Mouse (Mus musculus) adrenal gland, postnatal 10 days (tissue): ENCODE measurements around the gene Clcnkb. TPM values are rescaled to one million over a fixed set of nuclear protein-coding genes. Genes with fewer than 3 reads are reported as not detected.

Experiments
- DNase-seq: peaks from one replicate; pipeline ENCODE4 v3.0.0; 2021; ENCODE audit warnings: mixed read lengths
- long read RNA-seq, 2 experiments: library from polyadenylated mRNA; stranded (forward); transcript quantifications; one replicate each; pipeline ENCODE4 v2.0.0; 2021
- total RNA-seq, 2 experiments: library from RNA; stranded (reverse); gene quantifications; 2 replicates each; pipeline ENCODE4 v1.2.3; 2021

The Clcnkb gene
- total RNA-seq, result not detected
- long read RNA-seq, experiment 1, result 0 reads
- long read RNA-seq, experiment 2, transcript Clcnkb-201 (20 exons, 2,370 nt), result major isoform, 17 of 33 reads
- long read RNA-seq, experiment 2, partial matches to known transcripts, result 5 of 33 reads
- long read RNA-seq, experiment 2, other reads (novel, unspliced or antisense), result 11 of 33 reads

GRCm38 (mm10) chr4:141415924-141416323 lies at the start of gene Clcnkb:
TSS of gene Clcnkb (minus strand) at chr4:141416014.
- DNase-seq, result no peak

DNA sequence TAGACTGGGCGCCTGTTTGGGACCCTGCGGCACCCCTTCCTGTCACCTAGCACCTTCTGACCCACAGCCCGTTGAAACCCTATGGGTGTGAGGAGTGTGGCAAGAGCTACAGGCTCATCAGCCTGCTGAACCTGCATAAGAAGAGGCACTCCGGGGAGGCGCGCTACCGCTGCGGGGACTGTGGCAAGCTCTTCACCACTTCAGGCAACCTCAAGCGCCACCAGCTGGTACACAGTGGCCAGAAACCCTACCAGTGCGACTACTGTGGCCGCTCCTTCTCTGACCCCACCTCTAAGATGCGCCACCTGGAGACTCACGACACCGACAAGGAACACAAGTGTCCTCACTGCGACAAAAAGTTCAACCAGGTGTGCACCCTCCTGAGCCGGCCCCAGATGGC lies 48.9 kb upstream of the Clcnkb start:
- DNase-seq, result no peak

DNA sequence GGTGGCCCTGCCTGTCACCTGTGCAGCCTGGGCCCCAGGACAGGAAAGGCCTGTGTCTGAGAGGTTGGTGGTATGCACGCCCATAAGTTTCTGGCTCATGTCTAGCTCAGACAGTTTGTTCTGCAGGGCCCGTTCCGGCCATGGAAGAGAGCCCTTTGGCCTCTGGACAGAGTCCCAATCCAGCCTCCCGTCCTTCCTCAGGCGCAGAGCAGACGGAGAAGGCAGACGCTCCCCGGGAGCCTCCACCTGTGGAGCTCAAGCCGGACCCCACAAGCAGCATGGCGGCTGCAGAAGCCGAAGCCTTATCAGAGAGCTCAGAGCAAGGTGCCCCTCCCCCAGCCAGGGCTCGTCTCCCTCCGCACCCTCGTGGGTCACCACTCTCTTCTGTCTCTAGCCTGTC lies 47.7 kb upstream of the Clcnkb start:
- no peak for DNase-seq

DNA sequence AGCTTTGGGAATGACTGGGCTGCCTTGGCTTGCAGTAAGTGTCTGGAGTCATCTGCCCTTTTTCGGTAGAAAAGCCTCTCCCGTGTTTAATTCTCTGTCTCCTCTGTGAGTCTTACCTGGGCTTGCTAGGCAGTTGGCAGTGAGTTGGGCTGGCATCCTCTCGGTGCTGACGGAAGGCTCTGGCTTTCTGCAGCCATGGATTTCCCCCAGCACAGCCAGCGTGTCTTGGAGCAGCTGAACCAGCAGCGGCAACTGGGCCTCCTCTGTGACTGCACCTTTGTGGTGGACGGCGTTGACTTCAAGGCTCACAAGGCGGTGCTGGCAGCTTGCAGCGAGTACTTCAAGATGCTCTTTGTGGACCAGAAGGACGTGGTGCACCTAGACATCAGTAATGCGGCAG lies 45.8 kb upstream of the Clcnkb start:
- no peak for DNase-seq

- no peak for DNase-seq
These were observed 45.3 kb upstream of the Clcnkb start for GRCm38 (mm10) chr4:141461088-141461487.

GRCm38 (mm10) chr4:141460481-141460880 lies 44.7 kb upstream of the Clcnkb start:
- DNase-seq, result no peak

DNA sequence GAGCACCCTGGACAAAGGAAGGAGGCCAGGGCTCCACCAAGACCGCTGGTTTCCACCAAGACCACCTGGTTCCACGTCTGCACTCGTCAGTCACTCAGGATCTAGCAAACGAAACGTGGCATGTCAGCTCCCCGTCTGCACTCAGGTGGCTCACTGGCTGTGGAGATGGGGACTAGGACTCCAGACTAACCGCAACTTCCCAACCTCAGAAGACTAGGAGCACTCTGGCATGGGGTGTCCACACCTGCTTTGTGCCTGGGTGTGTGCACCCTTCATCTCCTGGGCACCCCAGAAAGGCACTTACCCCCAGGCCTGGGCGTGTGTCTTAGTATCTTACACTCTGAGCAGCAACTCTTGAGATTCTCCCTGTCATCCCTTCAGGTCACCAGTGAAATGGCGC lies 44.0 kb upstream of the Clcnkb start:
- no peak for DNase-seq

DNA sequence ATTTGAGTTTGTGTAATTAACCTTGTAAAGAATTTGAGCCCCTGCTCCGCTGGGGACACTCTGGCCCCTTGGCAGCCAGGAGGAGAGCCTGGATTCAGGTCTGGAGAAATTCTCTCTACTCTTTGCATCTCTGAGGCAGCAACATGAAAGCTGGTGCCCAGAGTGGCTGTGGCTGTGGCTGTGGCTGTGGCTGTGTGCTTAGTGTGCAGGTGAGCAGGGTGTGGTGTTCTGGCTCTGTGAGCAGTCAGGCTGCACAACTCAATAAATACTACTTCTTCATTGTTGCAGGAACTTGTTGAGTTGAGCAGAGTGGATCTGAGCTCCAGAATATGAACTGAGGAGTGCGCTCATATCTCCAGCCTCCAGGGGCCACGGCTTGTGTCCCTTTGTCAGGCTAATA lies 43.1 kb upstream of the Clcnkb start:
- no peak for DNase-seq

DNA sequence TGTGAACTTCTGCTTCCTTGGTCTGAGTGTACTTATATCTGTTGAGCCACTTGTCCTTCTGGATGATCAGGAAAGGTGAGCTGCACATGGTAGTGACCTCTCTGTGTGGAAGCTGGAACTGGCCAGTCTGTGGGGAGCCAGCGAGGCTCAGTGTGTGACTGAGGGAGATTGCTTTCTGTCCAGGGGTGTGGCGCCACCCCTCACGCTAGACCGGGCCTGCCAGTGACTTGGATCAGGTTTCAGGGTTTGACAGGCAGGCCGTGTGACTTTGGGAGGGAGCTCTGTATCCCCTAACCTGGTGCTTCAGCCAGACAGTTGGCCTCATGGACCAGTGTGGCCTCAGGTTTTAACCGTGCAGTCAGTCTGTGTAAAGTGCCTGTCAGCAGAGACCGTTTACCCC lies 42.4 kb upstream of the Clcnkb start:
- DNase-seq, result no peak

GRCm38 (mm10) chr4:141456193-141456938 lies 40.6 kb upstream of the Clcnkb start:
- DNase-seq, result no peak

DNA sequence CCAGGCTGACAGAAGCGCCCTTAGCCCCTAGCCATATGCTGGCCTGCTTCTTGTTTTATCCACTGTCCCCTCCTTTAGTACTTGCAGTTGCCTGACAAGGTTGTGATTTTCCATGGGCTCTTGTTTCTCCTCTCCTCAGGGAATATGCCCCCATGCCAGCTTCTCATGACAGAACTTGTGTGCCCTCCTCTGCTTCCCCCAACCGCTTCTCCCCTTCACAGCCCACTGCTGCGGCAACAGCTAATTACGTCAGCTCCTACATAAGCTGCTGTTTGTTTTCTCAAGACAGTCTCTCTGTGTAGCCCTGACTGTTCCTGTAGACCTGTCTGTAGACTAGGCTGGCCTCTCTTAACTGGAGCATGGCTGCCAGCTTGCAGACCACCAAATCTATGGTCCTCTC lies 39.7 kb upstream of the Clcnkb start:
- no peak for DNase-seq

GRCm38 (mm10) chr4:141454581-141455350 lies 39.0 kb upstream of the Clcnkb start:
- no peak for DNase-seq

- DNase-seq, result no peak
These were observed 36.2 kb upstream of the Clcnkb start for GRCm38 (mm10) chr4:141451916-141452450.

DNA sequence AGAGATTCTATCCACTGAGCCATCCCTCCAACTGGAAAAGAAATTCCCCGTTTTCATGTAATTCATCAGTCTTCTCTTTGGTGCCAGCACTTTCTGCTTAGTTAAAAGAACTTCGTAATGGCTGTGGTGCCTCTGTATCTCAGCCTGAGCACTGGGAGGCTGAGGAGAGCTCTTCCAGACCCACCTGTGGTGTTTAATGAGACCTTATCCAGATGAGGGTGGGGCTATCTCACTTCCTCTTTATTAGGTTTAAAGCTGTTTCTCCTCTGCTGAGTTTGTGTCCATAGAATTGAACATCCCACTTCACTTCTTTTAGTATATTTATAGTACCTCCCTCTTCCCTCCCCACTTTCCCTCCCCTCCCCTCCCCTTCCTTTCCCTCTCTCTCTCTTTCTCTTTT lies 35.4 kb upstream of the Clcnkb start:
- no peak for DNase-seq

- DNase-seq, result no peak
These were observed 30.4 kb upstream of the Clcnkb start for GRCm38 (mm10) chr4:141446211-141446610.

DNA sequence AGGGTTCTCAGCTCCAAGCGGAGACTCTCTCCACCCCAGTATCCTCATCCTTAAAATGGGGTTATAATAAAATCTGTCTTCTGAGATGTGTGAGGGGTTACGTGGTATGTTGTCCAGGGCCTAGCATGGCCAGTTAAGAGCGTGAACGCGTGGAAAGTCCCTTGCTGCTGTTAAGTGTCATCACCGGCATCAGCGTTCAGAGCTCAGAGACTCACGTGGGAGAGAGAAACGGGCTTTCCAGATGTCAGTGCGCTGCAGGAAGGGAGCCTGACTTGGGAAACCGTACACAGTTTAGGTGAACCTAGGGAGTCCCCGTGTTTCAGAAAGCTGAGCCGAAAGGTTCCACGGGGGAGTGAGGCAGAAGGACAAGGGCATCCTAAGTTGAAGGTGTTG lies 29.5 kb upstream of the Clcnkb start:
- no peak for DNase-seq

DNA sequence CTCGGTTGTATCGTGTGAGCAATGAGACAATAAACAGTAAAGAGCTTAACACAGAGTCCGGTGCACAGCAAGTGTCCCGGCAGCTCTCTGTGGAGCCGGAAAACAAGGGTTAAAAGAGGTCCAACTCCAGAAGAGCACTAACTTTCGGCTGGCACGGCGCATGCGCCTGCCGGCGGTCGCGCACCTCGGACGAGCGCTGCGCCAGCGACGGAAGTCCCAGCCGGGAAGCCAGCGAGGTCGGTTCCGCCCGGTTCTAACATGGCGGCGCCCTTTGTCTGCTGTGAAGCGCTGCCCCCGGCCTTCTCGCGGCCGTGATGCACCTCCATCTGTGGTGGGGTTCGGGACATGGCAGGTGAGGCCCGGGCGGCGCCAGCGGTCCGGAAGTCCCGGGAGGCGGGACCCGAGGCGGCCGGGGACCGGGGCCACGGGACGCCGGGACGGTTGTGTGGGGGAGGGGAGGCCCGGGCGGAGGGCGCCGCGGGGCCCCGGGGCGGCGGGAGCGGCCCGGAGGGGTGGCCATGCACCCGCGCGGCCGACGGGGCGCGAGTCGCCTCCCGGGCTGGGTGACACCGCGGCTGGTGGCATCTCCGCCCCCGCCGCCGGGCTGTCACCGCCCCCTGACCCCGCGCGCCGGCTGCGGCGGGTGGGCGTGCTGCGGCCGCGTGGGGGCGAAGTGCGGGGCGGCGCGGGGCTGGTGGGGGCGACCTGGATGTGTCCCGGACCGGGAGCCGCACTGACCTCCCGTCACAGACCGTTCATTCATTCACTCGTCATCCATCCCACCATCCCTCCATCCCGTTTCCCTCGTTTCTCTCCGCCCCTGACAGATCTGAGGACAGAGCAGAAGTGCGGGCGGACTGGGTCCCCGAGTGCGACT lies 28.9 kb upstream of the Clcnkb start, which contains the start of gene Zbtb17:
Gene Zbtb17 (plus strand): TSS at position 204 of the 877 bp plus-strand sequence.
- peak; percentile 94 for DNase-seq

DNA sequence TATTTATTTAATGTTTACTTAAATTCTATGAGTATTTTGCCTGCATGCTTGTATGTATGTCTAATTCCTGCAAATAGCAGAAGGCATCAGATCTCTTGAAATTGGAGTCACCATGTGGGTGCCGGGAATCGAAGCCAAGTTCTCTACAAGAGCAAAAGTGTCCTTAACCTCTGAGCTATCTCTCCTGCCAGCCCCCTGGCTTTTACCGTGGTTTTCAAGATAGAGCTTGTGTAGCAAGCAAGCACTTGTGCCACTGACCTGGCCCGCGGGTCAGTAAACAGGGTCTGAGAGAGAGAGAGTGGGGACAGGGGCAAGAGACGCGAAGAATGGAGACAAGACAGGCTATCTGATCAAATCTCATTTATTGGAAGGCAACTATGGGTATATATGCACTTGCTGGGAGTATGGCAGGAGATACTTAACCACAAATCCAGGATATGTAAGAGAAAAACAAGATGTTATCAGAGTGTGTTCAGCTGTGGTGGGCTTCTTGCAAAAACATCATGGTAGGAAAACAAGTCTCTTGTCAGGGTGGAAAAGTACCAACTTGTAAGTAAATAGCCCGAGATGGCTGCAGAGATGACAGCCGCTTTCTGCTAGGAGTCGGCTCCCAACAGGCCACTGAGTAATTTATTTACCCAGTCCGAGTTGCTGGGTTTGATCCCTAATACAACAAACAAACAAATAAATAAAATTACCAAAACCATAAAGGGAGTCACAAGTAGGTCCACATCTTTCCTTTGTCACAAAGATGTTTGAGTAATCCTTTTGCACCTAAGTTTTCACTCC lies 28.0 kb upstream of the Clcnkb start:
- no peak for DNase-seq

DNA sequence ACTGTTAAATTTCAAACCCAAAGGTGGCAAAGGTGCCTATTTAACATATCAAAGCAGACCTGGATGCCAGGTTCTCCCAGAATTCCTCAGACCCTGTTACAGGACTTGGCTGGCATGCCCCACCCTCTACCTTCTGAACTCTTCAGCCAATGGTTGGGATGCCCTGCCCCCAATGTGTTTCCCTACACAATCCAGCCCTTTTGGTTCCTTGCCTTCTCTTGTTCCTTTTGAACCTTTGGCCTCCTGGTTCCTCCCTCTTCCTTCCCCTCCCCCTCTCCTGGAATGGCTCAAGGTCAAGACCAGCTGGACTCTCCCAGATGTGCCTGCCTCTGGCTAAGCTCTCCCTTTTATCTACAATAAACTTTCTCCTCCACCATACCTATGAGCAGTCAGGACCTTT lies 25.1 kb upstream of the Clcnkb start:
- DNase-seq, result no peak

DNA sequence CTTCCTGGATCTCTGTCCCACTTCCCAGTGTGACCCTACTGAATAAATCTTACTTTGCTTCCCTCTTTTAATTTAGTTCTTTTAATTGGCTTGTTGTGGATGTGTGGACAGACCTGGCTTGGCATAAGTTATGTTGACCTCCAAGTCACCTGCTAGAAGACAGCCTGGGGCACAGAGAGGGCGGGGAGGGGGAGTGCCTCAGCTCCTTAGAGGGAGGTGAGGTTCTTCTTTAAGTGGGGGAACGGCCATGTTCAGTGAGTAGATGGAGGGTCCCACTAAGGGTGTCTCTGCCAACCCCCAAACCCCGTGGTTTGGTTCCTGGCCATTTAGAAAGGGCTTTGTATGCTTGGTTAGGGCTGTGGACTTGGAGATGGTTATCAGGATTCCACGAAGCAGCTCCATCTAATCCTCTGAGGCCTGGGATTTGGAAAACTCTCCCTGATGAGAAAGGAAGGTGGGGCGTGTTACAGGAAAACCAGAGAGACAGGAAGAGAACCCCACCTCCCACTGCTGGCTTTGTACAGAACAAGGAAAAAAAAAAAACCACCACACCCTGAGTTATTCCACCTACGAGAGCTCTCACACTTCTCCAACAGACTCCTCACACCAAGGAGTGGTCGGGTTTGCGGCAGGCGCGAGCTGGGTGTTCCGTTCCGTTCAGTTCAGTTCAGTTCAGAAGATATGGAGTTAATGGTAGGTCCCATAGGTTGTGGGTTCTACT lies 23.4 kb upstream of the Clcnkb start:
- DNase-seq, result no peak

DNA sequence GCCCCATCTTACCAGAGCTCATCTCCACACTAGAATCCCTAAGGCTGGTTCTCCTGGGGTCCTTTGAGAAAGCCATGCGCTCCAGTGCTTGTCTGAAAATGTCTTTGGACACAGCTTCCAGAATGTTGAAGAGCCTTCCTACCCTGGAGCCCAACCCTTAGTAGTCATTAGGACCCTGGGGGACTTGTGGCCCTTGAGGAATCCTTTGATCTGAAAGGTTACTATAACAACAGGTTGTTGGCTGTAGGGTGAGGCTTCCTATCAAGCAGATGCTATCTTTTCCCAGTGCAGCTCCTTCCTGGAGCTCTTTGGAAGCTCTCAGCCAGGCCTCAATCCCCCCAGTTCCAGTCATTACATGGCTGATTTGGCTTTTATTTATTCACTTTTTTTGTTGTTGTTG lies 20.2 kb upstream of the Clcnkb start, which contains the start of gene Srarp:
Gene Srarp (minus strand): TSS at position 132 of the 400 bp plus-strand sequence.
- no peak for DNase-seq
